Mouse (Mus musculus) spleen, adult 2 months (tissue): ENCODE measurements around the gene Ripor1.

Experiments used
- CTCF ChIP-seq: fragments of 200-500 bp; IDR thresholded peaks from 2 replicates; pipeline ENCODE4 v1.5.1; 2011; ENCODE audit warnings: mild to moderate bottlenecking, inconsistent platforms; ENCODE audit not compliant: insufficient read depth, insufficient read length, insufficient replicate concordance; ENCODE audit errors: extremely low read depth
- POLR2A ChIP-seq: fragments of 200-500 bp; IDR thresholded peaks from 2 replicates; pipeline ENCODE4 v1.6.1; 2011; ENCODE audit warnings: low read depth, low read length, inconsistent platforms

- no peak for TF ChIP-seq POLR2A
- no peak for TF ChIP-seq CTCF
Observed at GRCm38 (mm10) chr8:105609771-105610170, 4.7 kb downstream of the Ripor1 start.
